Mouse (Mus musculus) cerebellum, adult 8-10 months (tissue): Measurements from ENCODE around the gene Iffo2.

Experiments used
- DNase-seq: peaks from one replicate; pipeline ENCODE4 v3.0.0; 2022

The Iffo2 gene

GRCm38 (mm10) chr4:139583629-139584245, 53.4 kb downstream of the Iffo2 start:
- DNase-seq: no peak

- peak; percentile 29 for DNase-seq
These were observed 54.4 kb downstream of the Iffo2 start for GRCm38 (mm10) chr4:139584704-139585103.

- DNase-seq: no peak
These were observed 55.4 kb downstream of the Iffo2 start for GRCm38 (mm10) chr4:139585713-139586112.

- DNase-seq: no peak
These were observed 57.0 kb downstream of the Iffo2 start for GRCm38 (mm10) chr4:139587370-139587769.

GRCm38 (mm10) chr4:139587773-139588172, 57.4 kb downstream of the Iffo2 start:
- no peak for DNase-seq

GRCm38 (mm10) chr4:139589351-139590027, 59.1 kb downstream of the Iffo2 start:
- no peak for DNase-seq

GRCm38 (mm10) chr4:139590446-139590845, 60.1 kb downstream of the Iffo2 start:
- peak; percentile 91 for DNase-seq

- DNase-seq: no peak
These were observed 62.5 kb downstream of the Iffo2 start for GRCm38 (mm10) chr4:139592895-139593294.

- no peak for DNase-seq
These were observed 63.0 kb downstream of the Iffo2 start for GRCm38 (mm10) chr4:139593383-139593782.

GRCm38 (mm10) chr4:139594062-139594461, 63.7 kb downstream of the Iffo2 start:
- no peak for DNase-seq

GRCm38 (mm10) chr4:139596715-139597114, 66.4 kb downstream of the Iffo2 start:
- no peak for DNase-seq

GRCm38 (mm10) chr4:139597286-139598284, 67.2 kb downstream of the Iffo2 start:
- no peak for DNase-seq

GRCm38 (mm10) chr4:139598356-139598755, 68.0 kb downstream of the Iffo2 start:
- no peak for DNase-seq

GRCm38 (mm10) chr4:139598950-139599518, 68.7 kb downstream of the Iffo2 start:
- no peak for DNase-seq

GRCm38 (mm10) chr4:139601519-139602356, 71.4 kb downstream of the Iffo2 start:
- DNase-seq: no peak

GRCm38 (mm10) chr4:139602357-139603244, 72.3 kb downstream of the Iffo2 start, which contains the start of gene Gm21969:
Gm21969 (plus strand) TSS chr4:139603186.
- DNase-seq: no peak

GRCm38 (mm10) chr4:139605216-139605615, 74.9 kb downstream of the Iffo2 start:
- no peak for DNase-seq

- no peak for DNase-seq
These were observed 76.4 kb downstream of the Iffo2 start for GRCm38 (mm10) chr4:139606732-139607131.

- no peak for DNase-seq
These were observed 78.6 kb downstream of the Iffo2 start for GRCm38 (mm10) chr4:139608975-139609374.

- no peak for DNase-seq
These were observed 80.6 kb downstream of the Iffo2 start for GRCm38 (mm10) chr4:139610954-139611353.

GRCm38 (mm10) chr4:139611542-139611953, 81.2 kb downstream of the Iffo2 start:
- peak; percentile 82 for DNase-seq
